In the genomic region with DNA sequence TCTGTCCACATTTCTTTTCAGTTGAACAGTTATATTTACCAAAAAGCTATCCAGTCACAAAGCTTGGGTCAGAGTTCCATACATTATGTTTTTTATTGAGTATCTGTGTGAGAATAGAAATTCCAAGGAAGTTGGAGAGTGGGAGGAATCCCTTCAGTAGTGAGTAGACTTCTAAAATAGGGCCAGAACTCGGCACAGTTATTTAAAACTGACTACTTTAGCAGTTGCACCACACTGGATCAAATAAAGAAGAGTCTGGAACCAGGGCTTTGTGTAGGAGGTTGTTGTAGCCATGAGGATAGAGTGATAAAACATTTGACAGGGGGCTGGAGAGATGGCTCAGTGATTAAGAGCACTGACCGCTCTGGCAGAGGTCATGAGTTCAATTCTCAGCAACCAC, we compare ENCODE assay signal across 18 mouse cellular contexts.
DNase-seq lines count a peak whose midpoint lies in the region; ATAC-seq lines count a peak whose summit lies in the region.
"Had no signal": no experiment of that assay in that cellular context is flagged by ENCODE, and none has a peak within 500 bp of the region (broad histone marks: within the 10 kb centered on the region; RNA-seq: fewer than 3 reads in every experiment).

No protein-coding gene starts in this region.

- ATAC-seq in frontal cortex, adult (ENCODE audit: low TSS enrichment), result peak; percentile 97
- ATAC-seq: activated CD4-positive, CD25-positive, alpha-beta regulatory T cell, adult 4 months; CD4-positive, CD25-positive, alpha-beta regulatory T cell, adult 4 months; Patski had no signal

- no peak for DNase-seq in frontal cortex, postnatal 36 days (ENCODE audit: low spot score in 2 of 2)
- DNase-seq in brain, adult 2 months (ENCODE audit: low read depth, low spot score), result peak; percentile 48
- DNase-seq in thymus, postnatal 25 days, result no peak
- DNase-seq: adrenal gland, adult 2 months; adrenal gland, adult 8-10 months; adrenal gland, postnatal 10 days; adrenal gland, postnatal 14 days; adrenal gland, postnatal 25 days; adrenal gland, postnatal 36 days; B cell, adult 2 months; cerebellum, adult 11 months; cerebellum, adult 11-12 months; cerebellum, adult 18-20 months; cerebellum, adult 2 months had no signal
